Mouse (Mus musculus) intestine, embryonic 16.5 days (tissue): ENCODE results near the gene Dhfr. TPM values are rescaled to one million over a fixed set of nuclear protein-coding genes. Genes with fewer than 3 reads are reported as not detected.

Experiments
- ATAC-seq: fragments of 200-750 bp; cut with Nextera tagmentation; 2 replicates; pipeline ENCODE4 v1.8.0; 2017; ENCODE audit warnings: moderate TSS enrichment, moderate library complexity
- H3K27ac ChIP-seq: fragments of 300-500 bp; sonication (generic); 2 replicates; pipeline ENCODE4 v1.5.1; 2014; ENCODE audit warnings: mild to moderate bottlenecking, low read length
- H3K27me3 ChIP-seq: fragments of 300-500 bp; sonication (generic); replicated peaks from 2 replicates; pipeline ENCODE4 v1.6.1; 2014; ENCODE audit warnings: low read length, control low read depth, mixed read lengths; ENCODE audit not compliant: control insufficient read depth, insufficient read depth
- H3K36me3 ChIP-seq: fragments of 300-500 bp; sonication (generic); 2 replicates; pipeline ENCODE4 v1.6.1; 2014; ENCODE audit warnings: low read length, control low read depth; ENCODE audit not compliant: control insufficient read depth, insufficient read depth
- H3K4me1 ChIP-seq: fragments of 300-500 bp; sonication (generic); 2 replicates; pipeline ENCODE4 v1.6.1; 2014; ENCODE audit warnings: low read length, control low read depth, mixed read lengths; ENCODE audit not compliant: control insufficient read depth, insufficient read depth
- H3K4me2 ChIP-seq: fragments of 300-500 bp; sonication (generic); 2 replicates; pipeline ENCODE4 v1.6.1; 2014; ENCODE audit warnings: low read depth, low read length, control low read depth
- H3K4me3 ChIP-seq: fragments of 300-500 bp; sonication (generic); 2 replicates; pipeline ENCODE4 v1.5.1; 2014; ENCODE audit warnings: mild to moderate bottlenecking, low read length
- H3K9ac ChIP-seq: fragments of 300-500 bp; sonication (generic); 2 replicates; pipeline ENCODE4 v1.6.1; 2014; ENCODE audit warnings: low read depth, low read length
- H3K9me3 ChIP-seq: fragments of 300-500 bp; sonication (generic); 2 replicates; pipeline ENCODE4 v1.6.1; 2016; ENCODE audit warnings: low read length, control low read depth; ENCODE audit not compliant: control insufficient read depth
- WGBS: fragments of 180-500 bp; shearing (Covaris S2); extraction: QIAGEN DNeasy Blood & Tissue Kit; methylation state at CpG from one replicate; pipeline ENCODE4 v1.1.7; 2014; 5-methylcytosine and 5-hydroxymethylcytosine counted together
- polyA plus RNA-seq: library from polyadenylated mRNA; unstranded; fragments of >200 nt; fragmentation: Nextera tagmentation; extraction: Ambion mirVana; gene quantifications from 2 replicates; pipeline ENCODE4 v1.2.1, GENCODE M21; 2015

Dhfr gene
- 15.8 and 17.8 TPM in 2 replicates for polyA plus RNA-seq

- H3K36me3 ChIP-seq, result no peaks in the 10 kb centered on the region
- peak within 1 kb of the TSS; percentile 94 for H3K27ac ChIP-seq
- H3K4me3 ChIP-seq, result peak within 1 kb of the TSS; percentile 81
- no peaks in the 10 kb centered on the region for H3K27me3 ChIP-seq
- no peaks in the 10 kb centered on the region for H3K9me3 ChIP-seq
- H3K4me1 ChIP-seq, result peaks cover 14% of the 10 kb centered on the region
- peak within 1 kb of the TSS; percentile 87 for H3K9ac ChIP-seq
- under 1% methylated on average over 76 of the region's 76 CpGs for WGBS
- ATAC-seq, result peak; percentile 97
- peak within 1 kb of the TSS; percentile 92 for H3K4me2 ChIP-seq
Measured at GRCm38 (mm10) chr13:92354456-92355271, at the start of gene Dhfr, which contains the start of gene Msh3. Dhfr (plus strand) TSS chr13:92354726. Msh3 (minus strand) TSS chr13:92355003.

GRCm38 (mm10) chr13:92305680-92306079 is 48.8 kb upstream of the Dhfr start, which contains the start of gene Gm20379:
Gm20379 (plus strand) TSS chr13:92305980.
- no peak within 1 kb of the TSS for H3K27ac ChIP-seq
- H3K4me2 ChIP-seq, result no peak within 1 kb of the TSS
- H3K36me3 ChIP-seq, result peaks cover 3% of the 10 kb centered on the region
- H3K4me3 ChIP-seq, result no peak within 1 kb of the TSS
- no peak for ATAC-seq
- no peaks in the 10 kb centered on the region for H3K27me3 ChIP-seq
- H3K9ac ChIP-seq, result no peak within 1 kb of the TSS
- H3K4me1 ChIP-seq, result no peaks in the 10 kb centered on the region
- WGBS, result 95% methylated on average over 11 of the region's 11 CpGs
- no peaks in the 10 kb centered on the region for H3K9me3 ChIP-seq

- no peak overlapping the region for H3K27ac ChIP-seq
- H3K9me3 ChIP-seq, result no peaks in the 10 kb centered on the region
- no peaks in the 10 kb centered on the region for H3K27me3 ChIP-seq
- WGBS, result 90% methylated on average over 5 of the region's 5 CpGs
- H3K4me2 ChIP-seq, result no peak overlapping the region
- H3K4me3 ChIP-seq, result no peak overlapping the region
- no peak for ATAC-seq
- no peaks in the 10 kb centered on the region for H3K4me1 ChIP-seq
- H3K9ac ChIP-seq, result no peak overlapping the region
- H3K36me3 ChIP-seq, result 0 out of 2 replicates have a peak, but pooled peaks cover 4% of the 10 kb centered on the region
Measured at GRCm38 (mm10) chr13:92314613-92315012, 39.9 kb upstream of the Dhfr start.

GRCm38 (mm10) chr13:92320770-92321169 is 33.8 kb upstream of the Dhfr start:
- no peak overlapping the region for H3K27ac ChIP-seq
- no peaks in the 10 kb centered on the region for H3K4me1 ChIP-seq
- ATAC-seq, result no peak
- H3K4me2 ChIP-seq, result no peak overlapping the region
- H3K9ac ChIP-seq, result no peak overlapping the region
- H3K27me3 ChIP-seq, result no peaks in the 10 kb centered on the region
- H3K9me3 ChIP-seq, result no peaks in the 10 kb centered on the region
- 0 out of 2 replicates have a peak, but pooled peaks cover 4% of the 10 kb centered on the region for H3K36me3 ChIP-seq
- H3K4me3 ChIP-seq, result no peak overlapping the region
- WGBS, result 86% methylated on average over 5 of the region's 5 CpGs

GRCm38 (mm10) chr13:92326030-92326429 is 28.5 kb upstream of the Dhfr start:
- no peaks in the 10 kb centered on the region for H3K27me3 ChIP-seq
- no peak overlapping the region for H3K4me3 ChIP-seq
- ATAC-seq, result no peak
- H3K4me2 ChIP-seq, result no peak overlapping the region
- H3K4me1 ChIP-seq, result no peaks in the 10 kb centered on the region
- no peak overlapping the region for H3K27ac ChIP-seq
- WGBS, result 81% methylated on average over 5 of the region's 5 CpGs
- no peak overlapping the region for H3K9ac ChIP-seq
- H3K36me3 ChIP-seq, result no peaks in the 10 kb centered on the region
- H3K9me3 ChIP-seq, result no peaks in the 10 kb centered on the region

GRCm38 (mm10) chr13:92328000-92328399 is 26.5 kb upstream of the Dhfr start:
- Histone ChIP-seq H3K9ac (no peak overlapping the region), H3K9me3 (no peaks in the 10 kb centered on the region), H3K27me3 (no peaks in the 10 kb centered on the region), H3K36me3 (no peaks in the 10 kb centered on the region), H3K4me3 (no peak overlapping the region), H3K4me1 (no peaks in the 10 kb centered on the region), H3K4me2 (no peak overlapping the region), H3K27ac (no peak overlapping the region)
- peak; percentile 74 for ATAC-seq
- WGBS, result 68% methylated on average over 2 of the region's 2 CpGs

- 99% methylated on average over 3 of the region's 3 CpGs for WGBS
- Histone ChIP-seq H3K36me3 (no peaks in the 10 kb centered on the region), H3K4me2 (no peak overlapping the region), H3K4me3 (no peak overlapping the region), H3K27me3 (no peaks in the 10 kb centered on the region), H3K9me3 (no peaks in the 10 kb centered on the region), H3K27ac (no peak overlapping the region), H3K4me1 (no peaks in the 10 kb centered on the region), H3K9ac (no peak overlapping the region)
- ATAC-seq, result no peak
Measured at GRCm38 (mm10) chr13:92330621-92331020, 23.9 kb upstream of the Dhfr start.

- no peak for ATAC-seq
- no peak overlapping the region for H3K27ac ChIP-seq
- no peak overlapping the region for H3K4me2 ChIP-seq
- H3K9me3 ChIP-seq, result no peaks in the 10 kb centered on the region
- no peak overlapping the region for H3K9ac ChIP-seq
- 88% methylated on average over 15 of the region's 15 CpGs for WGBS
- H3K4me3 ChIP-seq, result no peak overlapping the region
- no peaks in the 10 kb centered on the region for H3K36me3 ChIP-seq
- H3K4me1 ChIP-seq, result no peaks in the 10 kb centered on the region
- no peaks in the 10 kb centered on the region for H3K27me3 ChIP-seq
Measured at GRCm38 (mm10) chr13:92332103-92332879, 22.2 kb upstream of the Dhfr start.

- Histone ChIP-seq H3K27me3 (no peaks in the 10 kb centered on the region), H3K36me3 (no peaks in the 10 kb centered on the region), H3K4me1 (no peaks in the 10 kb centered on the region), H3K9me3 (no peaks in the 10 kb centered on the region), H3K9ac (no peak overlapping the region), H3K4me3 (no peak overlapping the region), H3K27ac (no peak overlapping the region), H3K4me2 (no peak overlapping the region)
- no peak for ATAC-seq
- 90% methylated on average over 1 of the region's 1 CpGs for WGBS
Measured at GRCm38 (mm10) chr13:92336857-92337256, 17.7 kb upstream of the Dhfr start.
